Mouse (Mus musculus) erythroblast, embryonic 14.5 days (primary cell): ENCODE measurements around the gene Hhex.

ENCODE experiments used
- GATA1 ChIP-seq: IDR thresholded peaks from 2 replicates; pipeline ENCODE4 v1.6.1; 2012; ENCODE audit warnings: low read length, inconsistent platforms, mixed read lengths
- TAL1 ChIP-seq: IDR thresholded peaks from 3 replicates; pipeline ENCODE4 v1.6.1; 2012; ENCODE audit warnings: low read length, inconsistent platforms, mixed read lengths

DNA sequence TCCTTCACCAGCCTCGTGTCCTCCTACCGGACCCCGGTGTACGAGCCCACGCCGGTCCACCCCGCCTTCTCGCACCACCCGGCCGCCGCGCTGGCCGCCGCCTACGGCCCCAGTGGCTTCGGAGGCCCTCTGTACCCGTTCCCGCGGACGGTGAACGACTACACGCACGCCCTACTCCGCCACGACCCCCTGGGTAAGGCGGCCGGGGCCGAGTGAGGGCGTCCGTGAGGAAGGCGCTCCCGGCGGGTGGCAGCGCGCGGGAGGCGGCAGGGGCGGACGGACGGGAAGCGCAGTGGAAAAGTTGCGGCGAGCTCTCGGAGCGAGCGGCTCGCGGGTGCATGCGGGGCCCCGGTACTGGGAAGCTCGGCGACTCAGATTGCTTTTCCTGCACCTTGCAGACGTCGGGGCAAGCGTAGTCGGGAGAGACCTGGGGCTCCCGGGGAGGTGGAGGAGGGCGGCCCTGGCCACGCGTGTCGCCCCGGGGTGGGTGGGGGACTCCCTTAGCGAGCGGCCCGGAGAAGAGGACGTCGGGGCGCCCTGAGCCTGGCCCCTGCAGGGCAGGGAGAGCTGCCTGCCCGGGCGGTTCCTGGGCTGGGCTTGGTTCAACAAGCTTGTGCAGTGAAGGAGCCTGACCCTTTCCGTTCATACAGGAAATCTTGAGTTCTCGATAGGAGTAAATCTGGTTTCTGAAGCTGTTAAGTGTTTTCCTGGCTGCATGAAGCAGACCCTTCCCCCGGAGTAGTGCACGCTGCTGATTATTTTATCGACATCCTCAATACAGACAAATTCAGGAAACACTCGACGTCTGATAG is 637 bp downstream of the Hhex start:
- TF ChIP-seq GATA1 = no peak
- no peak for TF ChIP-seq TAL1
